Mouse (Mus musculus) spleen, adult 2 months (tissue): ENCODE results near the gene Akap10. TPM values are rescaled to one million over a fixed set of nuclear protein-coding genes. Genes with fewer than 3 reads are reported as not detected.

Experiments used
- DNase-seq, 2 experiments: peaks; one replicate each; pipeline versions ENCODE4 v3.0.0 to v3.0.0-alpha.2; 2012 to 2021; ENCODE audit warnings: low spot score in 2 of 2, low read depth in 1 of 2
- H3K27ac ChIP-seq: fragments of 200-500 bp; 2 replicates; pipeline ENCODE4 v1.5.1; 2012; ENCODE audit warnings: low read length, inconsistent platforms; ENCODE audit not compliant: insufficient read depth
- H3K27me3 ChIP-seq: fragments of 200-500 bp; 2 replicates; pipeline ENCODE4 v1.6.1; 2012; ENCODE audit warnings: mild to moderate bottlenecking, moderate library complexity, low read length, inconsistent platforms; ENCODE audit not compliant: control insufficient read depth, insufficient read depth
- H3K36me3 ChIP-seq: fragments of 200-500 bp; 2 replicates; pipeline ENCODE4 v1.6.1; 2012; ENCODE audit warnings: mild to moderate bottlenecking, low read length, inconsistent platforms; ENCODE audit not compliant: control insufficient read depth, insufficient read depth
- H3K4me1 ChIP-seq: fragments of 200-500 bp; 2 replicates; pipeline ENCODE4 v1.6.1; 2011; ENCODE audit warnings: inconsistent platforms; ENCODE audit not compliant: control insufficient read depth, insufficient read depth, insufficient read length
- H3K4me3 ChIP-seq: fragments of 200-500 bp; 2 replicates; pipeline ENCODE4 v1.5.1; 2011; ENCODE audit warnings: mild to moderate bottlenecking, inconsistent platforms; ENCODE audit not compliant: insufficient read depth, insufficient read length; ENCODE audit errors: extremely low read depth
- CTCF ChIP-seq: fragments of 200-500 bp; IDR thresholded peaks from 2 replicates; pipeline ENCODE4 v1.5.1; 2011; ENCODE audit warnings: mild to moderate bottlenecking, inconsistent platforms; ENCODE audit not compliant: insufficient read depth, insufficient read length, insufficient replicate concordance; ENCODE audit errors: extremely low read depth
- POLR2A ChIP-seq: fragments of 200-500 bp; IDR thresholded peaks from 2 replicates; pipeline ENCODE4 v1.6.1; 2011; ENCODE audit warnings: low read depth, low read length, inconsistent platforms
- WGBS: fragments of 180-500 bp; shearing (Covaris S2); methylation state at CpG from one replicate; pipeline ENCODE4 v1.1.7; 2018; 5-methylcytosine and 5-hydroxymethylcytosine counted together
- polyA plus RNA-seq: library from polyadenylated mRNA; depleted of rRNA; stranded (reverse); fragments of >200 nt; gene quantifications from 2 replicates; pipeline ENCODE4 v1.2.3, GENCODE M21; 2012

Akap10 gene
- polyA plus RNA-seq, 1 experiment: 10.9 TPM

GRCm38 (mm10) chr11:61882183-61882582 lies 47.9 kb downstream of the Akap10 start:
- TF ChIP-seq CTCF (no peak), POLR2A (no peak)
- Histone ChIP-seq H3K4me3 (no peak overlapping the region), H3K27me3 (no peaks in the 10 kb centered on the region), H3K27ac (no peak overlapping the region), H3K36me3 (peaks cover 27% of the 10 kb centered on the region), H3K4me1 (no peaks in the 10 kb centered on the region)
- no peak for DNase-seq
- WGBS: 80% methylated on average over 5 of the region's 5 CpGs

DNA sequence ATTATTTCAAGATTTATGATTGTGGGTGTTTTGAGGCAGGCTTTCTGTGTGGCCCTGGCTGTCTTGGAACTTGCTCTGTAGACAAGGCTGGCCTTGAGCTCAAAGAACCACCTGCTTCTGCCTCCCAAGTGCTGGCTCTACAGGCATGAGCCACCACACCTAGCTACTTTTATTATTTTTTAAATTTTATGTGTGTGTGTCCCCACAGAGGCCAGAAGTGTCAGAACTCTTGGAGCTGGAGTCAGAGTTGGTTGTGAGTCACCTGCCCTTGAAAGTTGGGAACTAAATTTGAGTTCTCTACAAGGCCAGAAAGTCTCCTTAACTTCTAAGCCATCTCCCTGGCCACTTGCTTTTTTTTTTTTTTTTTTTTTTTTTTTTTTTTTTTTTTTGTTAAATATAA lies 50.1 kb downstream of the Akap10 start:
- H3K4me1 ChIP-seq: no peaks in the 10 kb centered on the region
- H3K36me3 ChIP-seq: peaks cover 31% of the 10 kb centered on the region
- no peaks in the 10 kb centered on the region for H3K27me3 ChIP-seq
- H3K27ac ChIP-seq: no peak overlapping the region
- no peak overlapping the region for H3K4me3 ChIP-seq
- no peak for TF ChIP-seq POLR2A
- no peak for TF ChIP-seq CTCF
- no peak for DNase-seq

- Histone ChIP-seq H3K27me3 (no peaks in the 10 kb centered on the region), H3K4me1 (no peaks in the 10 kb centered on the region), H3K27ac (no peak overlapping the region), H3K36me3 (peaks cover 31% of the 10 kb centered on the region), H3K4me3 (no peak overlapping the region)
- WGBS: 99% methylated on average over 5 of the region's 5 CpGs
- no peak for TF ChIP-seq POLR2A
- no peak for TF ChIP-seq CTCF
- no peak for DNase-seq
Observed at GRCm38 (mm10) chr11:61871881-61872280, 58.2 kb downstream of the Akap10 start.

DNA sequence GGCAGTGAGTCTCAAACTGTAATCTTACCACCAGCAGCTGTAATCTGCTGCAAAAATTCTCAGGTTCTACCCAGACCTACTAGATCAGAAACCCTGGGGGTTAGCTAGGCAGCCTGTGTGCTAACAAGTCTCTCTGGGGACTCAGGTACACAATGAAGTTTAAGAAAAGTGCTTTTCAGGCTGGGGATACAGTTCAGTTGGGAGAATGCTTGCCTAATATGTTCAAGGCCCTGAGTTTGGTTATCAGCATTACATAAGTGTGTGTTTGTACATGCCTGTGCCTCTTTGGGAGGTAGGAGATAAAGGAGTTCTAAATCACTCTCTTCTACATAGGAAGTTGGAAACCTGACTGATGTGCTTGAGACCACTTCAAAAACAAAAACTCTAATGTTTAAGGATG lies 63.2 kb downstream of the Akap10 start:
- no peak for TF ChIP-seq CTCF
- no peak for TF ChIP-seq POLR2A
- no peak for DNase-seq
- H3K27ac ChIP-seq: no peak overlapping the region

GRCm38 (mm10) chr11:61861781-61862547 lies 68.1 kb downstream of the Akap10 start:
- 49% methylated on average over 6 of the region's 6 CpGs for WGBS
- TF ChIP-seq POLR2A (no peak), CTCF (no peak)

More for the DNA sequence above, 63.2 kb downstream of the Akap10 start:
- H3K36me3 ChIP-seq: peaks cover 8% of the 10 kb centered on the region
- H3K4me3 ChIP-seq: no peak overlapping the region
- H3K4me1 ChIP-seq: no peaks in the 10 kb centered on the region
- no peaks in the 10 kb centered on the region for H3K27me3 ChIP-seq

GRCm38 (mm10) chr11:61859316-61859715 lies 70.7 kb downstream of the Akap10 start:
- Histone ChIP-seq H3K27ac (no peak overlapping the region), H3K4me1 (no peaks in the 10 kb centered on the region), H3K27me3 (no peaks in the 10 kb centered on the region), H3K4me3 (no peak overlapping the region), H3K36me3 (no peaks in the 10 kb centered on the region)
- no peak for TF ChIP-seq POLR2A
- TF ChIP-seq CTCF: no peak
- no peak for DNase-seq
- WGBS: 87% methylated on average over 1 of the region's 1 CpGs

More at GRCm38 (mm10) chr11:61861781-61862547, 68.1 kb downstream of the Akap10 start:
- peak overlapping the region; percentile 5; the same call in 1 of the 2 replicates for H3K27ac ChIP-seq
- no peaks in the 10 kb centered on the region for H3K27me3 ChIP-seq
- H3K4me3 ChIP-seq: no peak overlapping the region
- no peaks in the 10 kb centered on the region for H3K4me1 ChIP-seq
- no peaks in the 10 kb centered on the region for H3K36me3 ChIP-seq
- no peak for DNase-seq

- 36% methylated on average over 6 of the region's 6 CpGs for WGBS
- no peaks in the 10 kb centered on the region for H3K27me3 ChIP-seq
- 0 out of 2 replicates have a peak overlapping the region, but pooled peaks have one; percentile 92 for H3K27ac ChIP-seq
- no peak for DNase-seq
- no peak for TF ChIP-seq POLR2A
- TF ChIP-seq CTCF: no peak
- H3K36me3 ChIP-seq: no peaks in the 10 kb centered on the region
- H3K4me3 ChIP-seq: peak overlapping the region; percentile 96; the same call in 1 of the 2 replicates
- H3K4me1 ChIP-seq: no peaks in the 10 kb centered on the region; the same call in 1 of the 2 replicates
Observed at GRCm38 (mm10) chr11:61855539-61855938, 74.5 kb downstream of the Akap10 start.
